Mouse (Mus musculus) CD8-positive naive resting alpha-beta T cell, adult 57 days (primary cell): ENCODE measurements around the gene Gm11541. TPM values are rescaled to one million over a fixed set of nuclear protein-coding genes. Genes with fewer than 3 reads are reported as not detected.

Source experiments
- total RNA-seq: library from RNA; stranded (reverse); gene quantifications from one replicate; pipeline ENCODE4 v1.2.4, GENCODE M21; 2023

Gene Gm11541
- total RNA-seq = not detected

GRCm38 (mm10) chr11:94704472-94704871 lies at the start of gene Gm11541:
Gm11541 (minus strand) TSS chr11:94704499.

GRCm38 (mm10) chr11:94741732-94742272 lies 37.5 kb upstream of the Gm11541 start, which contains the start of gene Cdc34b:
Cdc34b (plus strand) TSS chr11:94741782.

GRCm38 (mm10) chr11:94676754-94677606 lies 27.3 kb downstream of the Gm11541 start, which contains the start of gene Xylt2:
Xylt2 (minus strand) TSS chr11:94677515.

GRCm38 (mm10) chr11:94653663-94654436 lies 50.4 kb downstream of the Gm11541 start, which contains the start of the genes Mrpl27 and Eme1:
Mrpl27 (plus strand) TSS chr11:94653767.
Eme1 (minus strand) TSS chr11:94653964.

Other genes with a start within 250 kb of the Gm11541 start
- gene Cacna1g, start 230.3 kb downstream of the Gm11541 start, total RNA-seq = not detected
- gene Spata20, start 218.3 kb downstream of the Gm11541 start, total RNA-seq = not detected
- gene Epn3, start 204.5 kb downstream of the Gm11541 start, total RNA-seq = not detected
- not detected for gene Mycbpap, start 182.8 kb downstream of the Gm11541 start, total RNA-seq
- 5.4 TPM for gene Rsad1, start 155.2 kb downstream of the Gm11541 start, total RNA-seq
- gene Chad, start 139.5 kb downstream of the Gm11541 start, total RNA-seq = not detected
- gene Acsf2, start 102.6 kb downstream of the Gm11541 start, total RNA-seq = 27.1 TPM
- gene Lrrc59, start 74.7 kb downstream of the Gm11541 start, total RNA-seq = 55.8 TPM
- gene Mrpl27, start 50.7 kb downstream of the Gm11541 start, total RNA-seq = 21.0 TPM
- 1.4 TPM for gene Eme1, start 50.5 kb downstream of the Gm11541 start, total RNA-seq
- gene Xylt2, start 27.0 kb downstream of the Gm11541 start, total RNA-seq = 42.7 TPM
- gene Cdc34b, start 37.3 kb upstream of the Gm11541 start, total RNA-seq = not detected
- gene Tmem92, start 78.2 kb upstream of the Gm11541 start, total RNA-seq = not detected
- gene Col1a1, start 231.7 kb upstream of the Gm11541 start, total RNA-seq = 0.73 TPM